Mouse (Mus musculus) erythroblast, embryonic 14.5 days (primary cell): ENCODE results near the gene Cgnl1. TPM values are rescaled to one million over a fixed set of nuclear protein-coding genes. Genes with fewer than 3 reads are reported as not detected.

Experiments used
- H3K27me3 ChIP-seq: 2 replicates; pipeline ENCODE4 v1.6.1; 2012; ENCODE audit warnings: inconsistent platforms; ENCODE audit not compliant: control insufficient read depth
- H3K36me3 ChIP-seq: 2 replicates; pipeline ENCODE4 v1.6.1; 2012; ENCODE audit warnings: mild to moderate bottlenecking, inconsistent platforms; ENCODE audit not compliant: control insufficient read depth
- H3K4me1 ChIP-seq: 2 replicates; pipeline ENCODE4 v1.6.1; 2012; ENCODE audit warnings: inconsistent platforms; ENCODE audit not compliant: control insufficient read depth
- H3K4me3 ChIP-seq: replicated peaks from 2 replicates; pipeline ENCODE3; 2012; ENCODE audit warnings: moderate library complexity, mild to moderate bottlenecking, inconsistent platforms
- H3K9me3 ChIP-seq: 2 replicates; pipeline ENCODE4 v1.6.1; 2012; ENCODE audit warnings: low read length, inconsistent platforms, mixed read lengths; ENCODE audit not compliant: control insufficient read depth
- GATA1 ChIP-seq: IDR thresholded peaks from 2 replicates; pipeline ENCODE4 v1.6.1; 2012; ENCODE audit warnings: low read length, inconsistent platforms, mixed read lengths
- TAL1 ChIP-seq: IDR thresholded peaks from 3 replicates; pipeline ENCODE4 v1.6.1; 2012; ENCODE audit warnings: low read length, inconsistent platforms, mixed read lengths
- polyA plus RNA-seq: library from polyadenylated mRNA; stranded (reverse); fragments of >175 nt; gene quantifications from 2 replicates; pipeline ENCODE4 v1.2.3, GENCODE M21; 2012

The Cgnl1 gene
- polyA plus RNA-seq, 1 experiment = not detected

GRCm38 (mm10) chr9:71660540-71660939 lies 110.9 kb downstream of the Cgnl1 start:
- H3K4me1 ChIP-seq = peaks cover 4% of the 10 kb centered on the region
- no peak overlapping the region for H3K4me3 ChIP-seq
- H3K27me3 ChIP-seq = no peaks in the 10 kb centered on the region
- TF ChIP-seq GATA1 (no peak), TAL1 (no peak)
- H3K36me3 ChIP-seq = no peaks in the 10 kb centered on the region
- H3K9me3 ChIP-seq = peaks cover 3% of the 10 kb centered on the region

GRCm38 (mm10) chr9:71659681-71660080 lies 111.7 kb downstream of the Cgnl1 start:
- H3K27me3 ChIP-seq = no peaks in the 10 kb centered on the region
- peaks cover 4% of the 10 kb centered on the region for H3K4me1 ChIP-seq
- peaks cover 3% of the 10 kb centered on the region for H3K9me3 ChIP-seq
- H3K36me3 ChIP-seq = no peaks in the 10 kb centered on the region; the same call in 1 of the 2 replicates
- no peak overlapping the region for H3K4me3 ChIP-seq
- TF ChIP-seq TAL1 = no peak
- no peak for TF ChIP-seq GATA1

DNA sequence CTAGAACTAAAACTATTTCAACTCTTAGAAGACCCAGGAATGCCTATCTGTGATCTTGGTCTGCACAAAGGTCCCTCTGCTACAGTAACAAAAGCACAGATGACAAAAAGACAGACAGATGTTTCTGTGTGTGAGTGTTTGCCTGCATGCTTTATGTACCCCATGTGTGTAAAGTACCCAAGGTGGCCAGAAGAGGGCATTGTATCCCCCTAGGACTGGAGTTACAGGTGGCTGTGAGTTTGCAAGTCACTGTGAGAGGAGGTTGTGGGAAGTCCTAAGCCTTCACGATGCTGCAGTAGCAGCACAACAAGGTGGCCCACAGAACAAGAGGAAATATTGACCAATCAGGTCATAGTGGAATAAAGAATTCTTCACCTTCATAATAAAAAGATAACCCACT lies 114.2 kb downstream of the Cgnl1 start:
- no peaks in the 10 kb centered on the region for H3K27me3 ChIP-seq

GRCm38 (mm10) chr9:71654861-71655260 lies 116.5 kb downstream of the Cgnl1 start:
- H3K9me3 ChIP-seq = peaks cover 3% of the 10 kb centered on the region
- no peak for TF ChIP-seq TAL1
- no peak for TF ChIP-seq GATA1
- no peaks in the 10 kb centered on the region for H3K27me3 ChIP-seq
- H3K36me3 ChIP-seq = no peaks in the 10 kb centered on the region; the same call in 1 of the 2 replicates
- no peak overlapping the region for H3K4me3 ChIP-seq
- peaks cover 4% of the 10 kb centered on the region for H3K4me1 ChIP-seq

More for the DNA sequence above, 114.2 kb downstream of the Cgnl1 start:
- no peak for TF ChIP-seq GATA1
- TF ChIP-seq TAL1 = no peak
- Histone ChIP-seq H3K4me3 (no peak overlapping the region), H3K4me1 (peaks cover 4% of the 10 kb centered on the region), H3K9me3 (peaks cover 3% of the 10 kb centered on the region), H3K36me3 (no peaks in the 10 kb centered on the region; the same call in 1 of the 2 replicates)

GRCm38 (mm10) chr9:71646115-71646514 lies 125.3 kb downstream of the Cgnl1 start:
- no peaks in the 10 kb centered on the region for H3K27me3 ChIP-seq
- H3K4me3 ChIP-seq = no peak overlapping the region
- no peaks in the 10 kb centered on the region for H3K4me1 ChIP-seq
- no peak for TF ChIP-seq TAL1
- no peak for TF ChIP-seq GATA1
- no peaks in the 10 kb centered on the region; the same call in 1 of the 2 replicates for H3K36me3 ChIP-seq
- H3K9me3 ChIP-seq = peaks cover 7% of the 10 kb centered on the region; the same call in 1 of the 2 replicates

DNA sequence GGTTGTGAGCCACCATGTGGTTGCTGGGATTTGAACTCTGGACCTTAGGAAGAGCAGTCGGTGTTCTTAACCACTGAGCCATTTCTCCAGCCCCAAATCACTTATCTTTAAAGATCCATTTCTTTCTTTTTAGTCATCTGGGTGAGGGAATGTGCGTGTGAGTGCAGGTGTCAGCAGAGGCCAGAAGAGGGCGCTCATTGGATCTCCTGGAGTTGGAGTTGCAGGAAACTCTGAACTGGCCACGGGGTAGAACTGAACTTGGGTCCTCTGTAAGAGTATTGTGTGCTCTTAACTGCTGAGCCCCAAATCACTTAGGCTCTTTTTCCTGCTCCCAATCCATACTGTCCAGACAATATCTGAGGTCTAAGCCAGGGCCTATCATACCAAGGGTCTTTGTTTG lies 127.8 kb downstream of the Cgnl1 start:
- H3K4me1 ChIP-seq = no peaks in the 10 kb centered on the region
- H3K36me3 ChIP-seq = no peaks in the 10 kb centered on the region; the same call in 1 of the 2 replicates
- no peak for TF ChIP-seq GATA1
- TF ChIP-seq TAL1 = no peak

GRCm38 (mm10) chr9:71642270-71642669 lies 129.1 kb downstream of the Cgnl1 start:
- no peak for TF ChIP-seq TAL1
- TF ChIP-seq GATA1 = no peak
- H3K36me3 ChIP-seq = no peaks in the 10 kb centered on the region; the same call in 1 of the 2 replicates

More for the DNA sequence above, 127.8 kb downstream of the Cgnl1 start:
- Histone ChIP-seq H3K27me3 (no peaks in the 10 kb centered on the region), H3K4me3 (no peak overlapping the region), H3K9me3 (peaks cover 7% of the 10 kb centered on the region; the same call in 1 of the 2 replicates)

DNA sequence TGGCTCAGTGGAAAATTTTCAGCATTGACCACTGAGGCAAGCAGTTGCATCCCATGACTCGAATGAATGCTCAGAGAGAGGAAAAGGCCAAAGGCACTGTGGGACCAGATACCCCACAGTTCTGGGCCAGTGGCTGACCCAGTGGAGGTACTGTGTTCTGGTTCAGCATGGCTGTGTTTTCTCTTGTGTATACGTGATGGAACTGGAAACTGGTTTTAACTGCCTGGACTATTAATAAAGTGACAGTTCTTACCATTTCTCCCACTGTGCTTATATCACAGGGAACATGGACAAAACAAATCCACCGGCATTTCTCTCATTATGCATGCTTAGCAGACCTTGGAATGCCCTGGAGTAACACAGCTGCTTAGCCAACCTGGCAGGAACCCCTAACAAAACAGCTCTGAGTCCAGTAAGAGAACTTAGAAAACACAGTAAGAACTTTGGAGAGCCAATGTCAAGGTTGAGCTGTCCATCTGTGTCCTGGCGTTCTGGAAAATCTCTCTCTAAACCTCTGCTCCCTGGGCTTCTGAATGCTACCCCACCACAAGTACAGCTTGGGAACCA lies 131.0 kb downstream of the Cgnl1 start:
- H3K27me3 ChIP-seq = no peaks in the 10 kb centered on the region

More at GRCm38 (mm10) chr9:71642270-71642669, 129.1 kb downstream of the Cgnl1 start:
- no peaks in the 10 kb centered on the region for H3K4me1 ChIP-seq
- no peaks in the 10 kb centered on the region for H3K27me3 ChIP-seq
- no peak overlapping the region for H3K4me3 ChIP-seq
- H3K9me3 ChIP-seq = peaks cover 7% of the 10 kb centered on the region; the same call in 1 of the 2 replicates

DNA sequence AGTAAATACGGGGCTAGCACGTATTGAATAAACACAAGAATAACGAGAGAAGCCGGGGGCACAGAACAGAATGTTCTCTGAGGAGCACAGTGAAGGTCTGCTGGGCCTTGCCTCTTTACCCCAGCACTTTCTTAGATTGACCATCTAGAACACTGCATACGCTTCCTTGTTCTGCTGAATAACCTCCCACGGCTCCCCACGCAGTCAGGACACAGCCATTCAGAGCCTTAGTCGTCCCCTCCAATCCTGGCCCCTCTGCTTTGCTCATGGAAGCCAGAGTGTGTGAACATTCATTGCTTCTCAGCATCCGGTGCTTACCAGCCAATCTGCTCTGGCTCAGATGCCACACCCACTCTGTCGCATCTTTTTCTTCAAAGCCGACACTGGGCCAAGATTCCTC lies 133.2 kb downstream of the Cgnl1 start:
- H3K4me3 ChIP-seq = no peak overlapping the region

More for the DNA sequence above, 131.0 kb downstream of the Cgnl1 start:
- no peaks in the 10 kb centered on the region; the same call in 1 of the 2 replicates for H3K36me3 ChIP-seq
- H3K4me3 ChIP-seq = no peak overlapping the region
- peaks cover 7% of the 10 kb centered on the region; the same call in 1 of the 2 replicates for H3K9me3 ChIP-seq
- TF ChIP-seq TAL1 (no peak), GATA1 (no peak)
- no peaks in the 10 kb centered on the region for H3K4me1 ChIP-seq

More for the DNA sequence above, 133.2 kb downstream of the Cgnl1 start:
- Histone ChIP-seq H3K4me1 (no peaks in the 10 kb centered on the region), H3K9me3 (peaks cover 6% of the 10 kb centered on the region; the same call in 1 of the 2 replicates), H3K36me3 (no peaks in the 10 kb centered on the region; the same call in 1 of the 2 replicates), H3K27me3 (no peaks in the 10 kb centered on the region)
- TF ChIP-seq TAL1 (no peak), GATA1 (no peak)
